Mouse (Mus musculus): ENCODE data around the gene Mdm4.

GRCm38 (mm10) chr1:133074541-133074940, 44.2 kb upstream of the Mdm4 start:
- TF ChIP-seq CTCF (conservative IDR thresholded peaks at IDR 0.05; ENCODE audit: insufficient read depth, insufficient read length, low read depth, low read length) (no peak), POLR2A (IDR thresholded peaks at IDR 0.05; ENCODE audit: low read depth, low read length) (no peak)

All from kidney, adult 2 months (tissue).